Mouse (Mus musculus) intestine, embryonic 16.5 days (tissue): ENCODE measurements around the gene Sec62. TPM values are rescaled to one million over a fixed set of nuclear protein-coding genes. Genes with fewer than 3 reads are reported as not detected.

Source experiments
- ATAC-seq: fragments of 200-750 bp; cut with Nextera tagmentation; 2 replicates; pipeline ENCODE4 v1.8.0; 2017; ENCODE audit warnings: moderate TSS enrichment, moderate library complexity
- H3K27ac ChIP-seq: fragments of 300-500 bp; sonication (generic); 2 replicates; pipeline ENCODE4 v1.5.1; 2014; ENCODE audit warnings: mild to moderate bottlenecking, low read length
- H3K27me3 ChIP-seq: fragments of 300-500 bp; sonication (generic); replicated peaks from 2 replicates; pipeline ENCODE4 v1.6.1; 2014; ENCODE audit warnings: low read length, control low read depth, mixed read lengths; ENCODE audit not compliant: control insufficient read depth, insufficient read depth
- H3K36me3 ChIP-seq: fragments of 300-500 bp; sonication (generic); 2 replicates; pipeline ENCODE4 v1.6.1; 2014; ENCODE audit warnings: low read length, control low read depth; ENCODE audit not compliant: control insufficient read depth, insufficient read depth
- H3K4me1 ChIP-seq: fragments of 300-500 bp; sonication (generic); 2 replicates; pipeline ENCODE4 v1.6.1; 2014; ENCODE audit warnings: low read length, control low read depth, mixed read lengths; ENCODE audit not compliant: control insufficient read depth, insufficient read depth
- H3K4me2 ChIP-seq: fragments of 300-500 bp; sonication (generic); 2 replicates; pipeline ENCODE4 v1.6.1; 2014; ENCODE audit warnings: low read depth, low read length, control low read depth
- H3K4me3 ChIP-seq: fragments of 300-500 bp; sonication (generic); 2 replicates; pipeline ENCODE4 v1.5.1; 2014; ENCODE audit warnings: mild to moderate bottlenecking, low read length
- H3K9ac ChIP-seq: fragments of 300-500 bp; sonication (generic); 2 replicates; pipeline ENCODE4 v1.6.1; 2014; ENCODE audit warnings: low read depth, low read length
- H3K9me3 ChIP-seq: fragments of 300-500 bp; sonication (generic); 2 replicates; pipeline ENCODE4 v1.6.1; 2016; ENCODE audit warnings: low read length, control low read depth; ENCODE audit not compliant: control insufficient read depth
- WGBS: fragments of 180-500 bp; shearing (Covaris S2); extraction: QIAGEN DNeasy Blood & Tissue Kit; methylation state at CpG from one replicate; pipeline ENCODE4 v1.1.7; 2014; 5-methylcytosine and 5-hydroxymethylcytosine counted together
- polyA plus RNA-seq: library from polyadenylated mRNA; unstranded; fragments of >200 nt; fragmentation: Nextera tagmentation; extraction: Ambion mirVana; gene quantifications from 2 replicates; pipeline ENCODE4 v1.2.1, GENCODE M21; 2015

Sec62 gene
- polyA plus RNA-seq, 1 experiment from 2014 or later: 60.1 TPM

- 63% methylated on average over 10 of the region's 10 CpGs for WGBS
- H3K27ac ChIP-seq: no peak overlapping the region
- H3K9me3 ChIP-seq: no peaks in the 10 kb centered on the region
- H3K27me3 ChIP-seq: no peaks in the 10 kb centered on the region
- H3K36me3 ChIP-seq: no peaks in the 10 kb centered on the region
- no peak overlapping the region for H3K9ac ChIP-seq
- H3K4me1 ChIP-seq: no peaks in the 10 kb centered on the region
- no peak overlapping the region for H3K4me3 ChIP-seq
- ATAC-seq: no peak
- H3K4me2 ChIP-seq: no peak overlapping the region
These were observed 22.7 kb upstream of the Sec62 start for GRCm38 (mm10) chr3:30769755-30770515.

GRCm38 (mm10) chr3:30771560-30771959, 21.1 kb upstream of the Sec62 start:
- 84% methylated on average over 1 of the region's 1 CpGs for WGBS
- H3K9me3 ChIP-seq: no peaks in the 10 kb centered on the region
- no peak overlapping the region for H3K4me3 ChIP-seq
- ATAC-seq: no peak
- H3K27me3 ChIP-seq: no peaks in the 10 kb centered on the region
- H3K9ac ChIP-seq: no peak overlapping the region
- H3K4me1 ChIP-seq: no peaks in the 10 kb centered on the region
- no peak overlapping the region for H3K4me2 ChIP-seq
- no peak overlapping the region for H3K27ac ChIP-seq
- no peaks in the 10 kb centered on the region for H3K36me3 ChIP-seq

GRCm38 (mm10) chr3:30772631-30773030, 20.0 kb upstream of the Sec62 start:
- ATAC-seq: peak; percentile 42; the same call in 1 of the 2 replicates
- H3K4me2 ChIP-seq: no peak overlapping the region
- no peaks in the 10 kb centered on the region for H3K36me3 ChIP-seq
- no peak overlapping the region for H3K9ac ChIP-seq
- no peaks in the 10 kb centered on the region for H3K27me3 ChIP-seq
- no peak overlapping the region for H3K4me3 ChIP-seq
- H3K27ac ChIP-seq: no peak overlapping the region
- H3K9me3 ChIP-seq: no peaks in the 10 kb centered on the region
- WGBS: 46% methylated on average over 4 of the region's 4 CpGs
- H3K4me1 ChIP-seq: no peaks in the 10 kb centered on the region

- WGBS: 93% methylated on average over 5 of the region's 5 CpGs
- no peak overlapping the region for H3K4me2 ChIP-seq
These were observed 18.0 kb upstream of the Sec62 start for GRCm38 (mm10) chr3:30774677-30775076.

GRCm38 (mm10) chr3:30777984-30778383, 14.7 kb upstream of the Sec62 start:
- Histone ChIP-seq H3K4me1 (no peaks in the 10 kb centered on the region), H3K9me3 (no peaks in the 10 kb centered on the region), H3K4me3 (no peak overlapping the region), H3K4me2 (no peak overlapping the region), H3K27ac (no peak overlapping the region), H3K27me3 (no peaks in the 10 kb centered on the region), H3K9ac (no peak overlapping the region), H3K36me3 (no peaks in the 10 kb centered on the region)
- 67% methylated on average over 5 of the region's 5 CpGs for WGBS
- no peak for ATAC-seq

More at GRCm38 (mm10) chr3:30774677-30775076, 18.0 kb upstream of the Sec62 start:
- H3K9me3 ChIP-seq: no peaks in the 10 kb centered on the region
- H3K4me3 ChIP-seq: no peak overlapping the region
- no peaks in the 10 kb centered on the region for H3K4me1 ChIP-seq
- H3K9ac ChIP-seq: no peak overlapping the region
- no peaks in the 10 kb centered on the region for H3K36me3 ChIP-seq
- no peaks in the 10 kb centered on the region for H3K27me3 ChIP-seq
- no peak for ATAC-seq
- H3K27ac ChIP-seq: no peak overlapping the region

GRCm38 (mm10) chr3:30788531-30788930, 4.1 kb upstream of the Sec62 start:
- Histone ChIP-seq H3K4me1 (no peaks in the 10 kb centered on the region), H3K9me3 (no peaks in the 10 kb centered on the region), H3K36me3 (no peaks in the 10 kb centered on the region), H3K27ac (no peak overlapping the region), H3K9ac (no peak overlapping the region), H3K27me3 (no peaks in the 10 kb centered on the region), H3K4me2 (no peak overlapping the region), H3K4me3 (no peak overlapping the region)
- ATAC-seq: no peak
- WGBS: 20% methylated on average over 5 of the region's 5 CpGs

- Histone ChIP-seq H3K4me2 (peak overlapping the region; percentile 78), H3K9ac (peak overlapping the region; percentile 97), H3K36me3 (no peaks in the 10 kb centered on the region), H3K27ac (peak overlapping the region; percentile 85), H3K4me3 (peak overlapping the region; percentile 96), H3K9me3 (no peaks in the 10 kb centered on the region), H3K4me1 (no peaks in the 10 kb centered on the region), H3K27me3 (no peaks in the 10 kb centered on the region)
- peak; percentile 83 for ATAC-seq
- under 1% methylated on average over 61 of the region's 75 CpGs for WGBS
These were observed 937 bp downstream of the Sec62 start for GRCm38 (mm10) chr3:30793403-30794221.

GRCm38 (mm10) chr3:30802171-30802570, 9.5 kb downstream of the Sec62 start:
- 89% methylated on average over 3 of the region's 3 CpGs for WGBS
- ATAC-seq: no peak
- peaks cover 8% of the 10 kb centered on the region for H3K36me3 ChIP-seq
- H3K9ac ChIP-seq: no peak overlapping the region
- H3K4me2 ChIP-seq: no peak overlapping the region
- no peak overlapping the region for H3K4me3 ChIP-seq
- H3K9me3 ChIP-seq: no peaks in the 10 kb centered on the region
- H3K27me3 ChIP-seq: no peaks in the 10 kb centered on the region
- no peak overlapping the region for H3K27ac ChIP-seq
- no peaks in the 10 kb centered on the region for H3K4me1 ChIP-seq

- Histone ChIP-seq H3K4me2 (no peak overlapping the region), H3K9ac (no peak overlapping the region), H3K9me3 (no peaks in the 10 kb centered on the region), H3K27me3 (no peaks in the 10 kb centered on the region), H3K4me3 (no peak overlapping the region), H3K4me1 (no peaks in the 10 kb centered on the region), H3K36me3 (no peaks in the 10 kb centered on the region; the same call in 1 of the 2 replicates), H3K27ac (no peak overlapping the region)
- WGBS: 51% methylated on average over 3 of the region's 3 CpGs
- ATAC-seq: peak; percentile 89
These were observed 20.2 kb downstream of the Sec62 start for GRCm38 (mm10) chr3:30812881-30813280.
